Mouse (Mus musculus) megakaryocyte, embryonic 14.5 days (primary cell): ENCODE measurements at regions not wholly inside any gene's neighbourhood (a gene's known extent, or its start where the extent isn't known, plus 50 kb on each side); places are given as distances from the start of the nearest gene placed in this dataset.

Source experiments
- FLI1 ChIP-seq: IDR thresholded peaks from 2 replicates; pipeline ENCODE4 v1.6.1; 2012; ENCODE audit warnings: low read length, inconsistent platforms, mixed read lengths
- GATA1 ChIP-seq: IDR thresholded peaks from 3 replicates; pipeline ENCODE4 v1.6.1; 2012; ENCODE audit warnings: mixed read lengths, low read length, inconsistent platforms, borderline replicate concordance

DNA sequence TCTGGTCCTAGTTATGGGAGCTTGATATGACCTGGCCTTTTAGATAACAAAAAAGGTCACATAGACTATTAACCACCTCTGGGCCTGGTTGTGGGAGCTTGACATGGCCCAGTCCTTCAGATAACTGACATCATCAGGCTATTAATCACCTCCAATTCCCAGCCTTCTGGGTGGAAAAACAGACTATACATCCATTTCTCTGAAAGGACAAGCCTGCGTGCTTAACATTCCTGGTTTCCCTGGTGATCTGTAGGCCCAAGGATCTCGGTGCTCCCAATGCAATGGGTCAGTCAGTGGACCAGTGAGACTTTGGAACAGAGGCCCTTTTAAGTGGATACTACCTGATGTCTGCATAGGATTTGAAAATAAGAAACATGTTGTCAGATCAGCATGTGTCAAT lies 179.8 kb downstream of the Usp46 start:
- no peak for TF ChIP-seq GATA1
- no peak for TF ChIP-seq FLI1
